Mouse (Mus musculus): ENCODE measurements at regions not wholly inside any gene's neighbourhood (a gene's known extent, or its start where the extent isn't known, plus 50 kb on each side); places are given as distances from the start of the nearest gene placed in this dataset.

DNA sequence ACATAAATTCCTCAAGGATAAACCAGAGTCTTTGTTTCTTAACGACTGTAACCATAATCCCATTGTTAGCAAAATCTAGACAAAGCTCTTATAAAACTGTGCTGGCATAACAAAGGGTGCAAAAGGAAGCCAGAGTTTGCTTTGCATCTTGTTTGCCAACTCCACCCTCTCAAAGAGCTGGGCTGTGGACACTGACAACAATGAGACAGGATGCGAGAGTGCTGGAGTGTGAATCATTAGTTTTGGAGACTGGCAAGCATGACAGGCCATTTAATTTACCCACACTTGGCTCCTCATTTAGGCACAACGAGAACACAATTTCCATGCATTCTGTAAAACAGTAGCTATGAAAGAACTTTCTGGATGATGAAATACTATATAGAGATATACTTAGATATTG is 994.4 kb downstream of the Rapgef2 start:
- no peak for TF ChIP-seq CTCF (IDR thresholded peaks at IDR 0.05; ENCODE audit: extremely low read depth, insufficient read depth, low read length)
- TF ChIP-seq POLR2A (IDR thresholded peaks at IDR 0.05; ENCODE audit: extremely low read depth, insufficient read depth, low read length) = no peak

Measured in cortical plate, adult 2 months (tissue).